In genomic region chr3:154200422-154200828, GRCm38 (mm10) we compare ENCODE assay signal across 18 mouse cellular contexts.
DNase-seq lines count a peak whose midpoint lies in the region; ATAC-seq lines count a peak whose summit lies in the region.
"Had no signal": no experiment of that assay in that cellular context is flagged by ENCODE, and none has a peak within 500 bp of the region (broad histone marks: within the 10 kb centered on the region; RNA-seq: fewer than 3 reads in every experiment).

No protein-coding gene starts in this region.

- no peak overlapping the region for H3K4me2 ChIP-seq in forebrain, embryonic 11.5 days (ENCODE audit: low read depth, low read length, severe bottlenecking)
- H3K4me2 ChIP-seq in forebrain, embryonic 12.5 days = no peak overlapping the region
- H3K4me2 ChIP-seq in forebrain, embryonic 15.5 days (replicated peaks) = no peak overlapping the region
- no peak overlapping the region for H3K4me2 ChIP-seq in hindbrain, embryonic 16.5 days (ENCODE audit: low read length)
- H3K4me2 ChIP-seq: heart, embryonic 13.5 days had no signal

- H3K27ac ChIP-seq in forebrain, embryonic 11.5 days (ENCODE audit: low read depth, low read length) = no peak overlapping the region
- no peak overlapping the region for H3K27ac ChIP-seq in forebrain, embryonic 12.5 days
- H3K27ac ChIP-seq in forebrain, embryonic 15.5 days (replicated peaks) = 0 out of 2 replicates have a peak overlapping the region, but pooled peaks have one; percentile 12
- no peak overlapping the region for H3K27ac ChIP-seq in hindbrain, embryonic 16.5 days (ENCODE audit: low read depth, low read length)
- H3K27ac ChIP-seq: embryonic facial prominence, embryonic 10.5 days; heart, embryonic 13.5 days had no signal

- ATAC-seq in forebrain, embryonic 11.5 days (replicated peaks; ENCODE audit: low FRiP score) = no peak
- no peak for ATAC-seq in forebrain, embryonic 12.5 days (ENCODE audit: low FRiP score)
- no peak; the same call in 1 of the 2 replicates for ATAC-seq in forebrain, embryonic 15.5 days (replicated peaks)
- peak; percentile 68 for ATAC-seq in hindbrain, embryonic 16.5 days
- ATAC-seq: liver, postnatal 0 days; midbrain, embryonic 16.5 days had no signal

- H3K36me3 ChIP-seq in forebrain, embryonic 11.5 days (ENCODE audit: control insufficient read depth, insufficient read depth, low read length) = no peaks in the 10 kb centered on the region
- no peaks in the 10 kb centered on the region for H3K36me3 ChIP-seq in forebrain, embryonic 12.5 days (replicated peaks)
- no peaks in the 10 kb centered on the region for H3K36me3 ChIP-seq in forebrain, embryonic 15.5 days
- no peaks in the 10 kb centered on the region for H3K36me3 ChIP-seq in hindbrain, embryonic 16.5 days (ENCODE audit: control insufficient read depth, insufficient read depth, low read length)
- H3K36me3 ChIP-seq: embryonic facial prominence, embryonic 10.5 days; heart, embryonic 13.5 days had no signal

- no peaks in the 10 kb centered on the region for H3K27me3 ChIP-seq in forebrain, embryonic 11.5 days (ENCODE audit: control insufficient read depth, insufficient read depth, low read length)
- 0 out of 2 replicates have a peak, but pooled peaks cover 3% of the 10 kb centered on the region for H3K27me3 ChIP-seq in forebrain, embryonic 12.5 days
- H3K27me3 ChIP-seq in forebrain, embryonic 15.5 days = no peaks in the 10 kb centered on the region
- no peaks in the 10 kb centered on the region for H3K27me3 ChIP-seq in hindbrain, embryonic 16.5 days (replicated peaks; ENCODE audit: control insufficient read depth, insufficient read depth, low read length)
- H3K27me3 ChIP-seq: heart, embryonic 13.5 days had no signal

- no peak overlapping the region for H3K4me3 ChIP-seq in forebrain, embryonic 11.5 days (ENCODE audit: low read depth, low read length)
- H3K4me3 ChIP-seq in forebrain, embryonic 12.5 days (replicated peaks) = no peak overlapping the region
- no peak overlapping the region for H3K4me3 ChIP-seq in forebrain, embryonic 15.5 days
- H3K4me3 ChIP-seq in hindbrain, embryonic 16.5 days (ENCODE audit: low read length) = no peak overlapping the region
- H3K4me3 ChIP-seq: embryonic facial prominence, embryonic 10.5 days; heart, embryonic 13.5 days; megakaryocyte, embryonic 14.5 days had no signal

- H3K9ac ChIP-seq in forebrain, embryonic 11.5 days (ENCODE audit: low read length) = no peak overlapping the region
- no peak overlapping the region for H3K9ac ChIP-seq in forebrain, embryonic 12.5 days
- no peak overlapping the region for H3K9ac ChIP-seq in forebrain, embryonic 15.5 days (replicated peaks)
- H3K9ac ChIP-seq in hindbrain, embryonic 16.5 days (ENCODE audit: low read depth, low read length) = no peak overlapping the region
- H3K9ac ChIP-seq: heart, embryonic 13.5 days; liver, postnatal 0 days had no signal

- H3K4me1 ChIP-seq in forebrain, embryonic 11.5 days (replicated peaks; ENCODE audit: control insufficient read depth, insufficient read depth, low read length) = no peaks in the 10 kb centered on the region
- H3K4me1 ChIP-seq in forebrain, embryonic 12.5 days = no peaks in the 10 kb centered on the region
- peaks cover 9% of the 10 kb centered on the region for H3K4me1 ChIP-seq in forebrain, embryonic 15.5 days
- no peaks in the 10 kb centered on the region for H3K4me1 ChIP-seq in hindbrain, embryonic 16.5 days (ENCODE audit: control insufficient read depth, insufficient read depth, low read depth, low read length)
- H3K4me1 ChIP-seq: embryonic facial prominence, embryonic 10.5 days; heart, embryonic 13.5 days had no signal

- peak; percentile 43 for DNase-seq in forebrain, embryonic 11.5 days (ENCODE audit: low spot score)
- peak; percentile 55 for DNase-seq in Muller cell, postnatal 12 days (ENCODE audit: inconsistent ontology term)
- no peak for DNase-seq in thymus, adult 18-20 months
- DNase-seq in left cerebral cortex, adult 9 months (ENCODE audit: low spot score in 2 of 2) = no peak
- DNase-seq: adrenal gland, adult 2 months; cerebellum, adult 9-11 months; heart, adult 11 months; kidney, postnatal 36 days; left cerebral cortex, postnatal 4 days; liver, postnatal 0 days; right cerebral cortex, postnatal 25 days had no signal

- no peaks in the 10 kb centered on the region for H3K9me3 ChIP-seq in forebrain, embryonic 11.5 days (ENCODE audit: control insufficient read depth, low read length)
- H3K9me3 ChIP-seq in forebrain, embryonic 12.5 days = no peaks in the 10 kb centered on the region
- no peaks in the 10 kb centered on the region for H3K9me3 ChIP-seq in forebrain, embryonic 15.5 days
- H3K9me3 ChIP-seq in hindbrain, embryonic 16.5 days (ENCODE audit: control insufficient read depth, low read length) = no peaks in the 10 kb centered on the region
- H3K9me3 ChIP-seq: embryonic facial prominence, embryonic 10.5 days; heart, embryonic 13.5 days had no signal

- WGBS in forebrain, embryonic 11.5 days = 72% methylated on average over 8 of the region's 8 CpGs
- WGBS in forebrain, embryonic 12.5 days = 58% methylated on average over 8 of the region's 8 CpGs
- WGBS in forebrain, embryonic 15.5 days = 43% methylated on average over 8 of the region's 8 CpGs
- 42% methylated on average over 8 of the region's 8 CpGs for WGBS in hindbrain, embryonic 16.5 days

Comparison
In these comparisons a context has a peak if more than half of its experiments do, and no peak if none do; other contexts are left out.
1. DNase-seq: peak in forebrain, embryonic 11.5 days (single experiment) and Muller cell, postnatal 12 days (single experiment); none in thymus, adult 18-20 months (0 of 2) and left cerebral cortex, adult 9 months (0 of 2).